Mouse (Mus musculus): Measurements from ENCODE around the gene Art3. TPM values are rescaled to one million over a fixed set of nuclear protein-coding genes. Genes with fewer than 3 reads are reported as not detected.
"Not testable (repeated sequence)": the region's sequence is repeated elsewhere in the genome, so short reads cannot be mapped to it uniquely, and the experiment has no call there.

The Art3 gene
- total and polyA plus RNA-seq, 2 experiments from 2014 or later, result 4.1 to 10.2 TPM

GRCm38 (mm10) chr5:92332359-92332840 lies 773 bp downstream of the Art3 start:
- peak overlapping the region; percentile 43 for H3K4me2 ChIP-seq (ENCODE audit: low read depth, low read length)
- H3K4me3 ChIP-seq (ENCODE audit: low read length), result no peak overlapping the region
- peak overlapping the region; percentile 51 for H3K27ac ChIP-seq
- H3K36me3 ChIP-seq (ENCODE audit: insufficient read depth, low read length), result no peaks in the 10 kb centered on the region
- H3K27me3 ChIP-seq (ENCODE audit: insufficient read depth, low read length), result no peaks in the 10 kb centered on the region
- peak; percentile 26 for DNase-seq (ENCODE audit: low spot score)
- no peak overlapping the region for H3K9ac ChIP-seq (replicated peaks; ENCODE audit: low read length)
- no peak for ATAC-seq
- no peaks in the 10 kb centered on the region for H3K4me1 ChIP-seq (ENCODE audit: insufficient read depth, low read length)
- no peak for TF ChIP-seq CTCF (IDR thresholded peaks at IDR 0.05; ENCODE audit: low read depth)
- H3K9me3 ChIP-seq (ENCODE audit: low read length), result no peaks in the 10 kb centered on the region
- 52% methylated on average over 9 of the region's 9 CpGs for WGBS

- no peak overlapping the region for H3K4me3 ChIP-seq (ENCODE audit: low read length)
- no peaks in the 10 kb centered on the region for H3K4me1 ChIP-seq (ENCODE audit: insufficient read depth, low read length)
- no peak overlapping the region for H3K9ac ChIP-seq (replicated peaks; ENCODE audit: low read length)
- H3K4me2 ChIP-seq (ENCODE audit: low read depth, low read length), result no peak overlapping the region
- ATAC-seq (no peak), DNase-seq (ENCODE audit: low spot score) (no peak)
- no peak overlapping the region for H3K27ac ChIP-seq
- H3K9me3 ChIP-seq (ENCODE audit: low read length), result no peaks in the 10 kb centered on the region
- no peaks in the 10 kb centered on the region for H3K27me3 ChIP-seq (ENCODE audit: insufficient read depth, low read length)
- 83% methylated on average over 3 of the region's 3 CpGs for WGBS
- no peak for TF ChIP-seq CTCF (IDR thresholded peaks at IDR 0.05; ENCODE audit: low read depth)
- H3K36me3 ChIP-seq (ENCODE audit: insufficient read depth, low read length), result no peaks in the 10 kb centered on the region
Measured at GRCm38 (mm10) chr5:92336743-92337142, 5.1 kb downstream of the Art3 start.

- 74% methylated on average over 4 of the region's 4 CpGs for WGBS
- Histone ChIP-seq H3K9me3 (ENCODE audit: low read length) (no peaks in the 10 kb centered on the region), H3K4me3 (ENCODE audit: low read length) (no peak overlapping the region), H3K27ac (no peak overlapping the region), H3K4me1 (ENCODE audit: insufficient read depth, low read length) (no peaks in the 10 kb centered on the region), H3K27me3 (ENCODE audit: insufficient read depth, low read length) (no peaks in the 10 kb centered on the region), H3K9ac (replicated peaks; ENCODE audit: low read length) (no peak overlapping the region), H3K36me3 (ENCODE audit: insufficient read depth, low read length) (no peaks in the 10 kb centered on the region), H3K4me2 (ENCODE audit: low read depth, low read length) (no peak overlapping the region)
- DNase-seq (ENCODE audit: low spot score) (no peak), ATAC-seq (no peak)
- no peak for TF ChIP-seq CTCF (IDR thresholded peaks at IDR 0.05; ENCODE audit: low read depth)
Measured at GRCm38 (mm10) chr5:92340606-92341005, 9.0 kb downstream of the Art3 start.

GRCm38 (mm10) chr5:92345006-92345405 lies 13.4 kb downstream of the Art3 start:
- no peak overlapping the region for H3K4me2 ChIP-seq (ENCODE audit: low read depth, low read length)
- H3K9ac ChIP-seq (replicated peaks; ENCODE audit: low read length), result no peak overlapping the region
- no peak overlapping the region for H3K27ac ChIP-seq
- 94% methylated on average over 8 of the region's 8 CpGs for WGBS
- no peaks in the 10 kb centered on the region for H3K9me3 ChIP-seq (ENCODE audit: low read length)
- H3K36me3 ChIP-seq (ENCODE audit: insufficient read depth, low read length), result no peaks in the 10 kb centered on the region
- ATAC-seq (no peak), DNase-seq (ENCODE audit: low spot score) (no peak)
- no peaks in the 10 kb centered on the region for H3K4me1 ChIP-seq (ENCODE audit: insufficient read depth, low read length)
- no peak for TF ChIP-seq CTCF (IDR thresholded peaks at IDR 0.05; ENCODE audit: low read depth)
- H3K27me3 ChIP-seq (ENCODE audit: insufficient read depth, low read length), result no peaks in the 10 kb centered on the region
- H3K4me3 ChIP-seq (ENCODE audit: low read length), result no peak overlapping the region

GRCm38 (mm10) chr5:92348794-92349413 lies 17.3 kb downstream of the Art3 start, which contains the start of gene Cxcl10:
Gene Cxcl10, minus strand, starts transcription at chr5:92348889.
- H3K9me3 ChIP-seq (ENCODE audit: low read length), result no peaks in the 10 kb centered on the region
- H3K36me3 ChIP-seq (ENCODE audit: insufficient read depth, low read length), result no peaks in the 10 kb centered on the region
- H3K27ac ChIP-seq, result no peak within 1 kb of the TSS
- no peak within 1 kb of the TSS for H3K9ac ChIP-seq (replicated peaks; ENCODE audit: low read length)
- H3K4me3 ChIP-seq (ENCODE audit: low read length), result peak within 1 kb of the TSS; percentile 21
- H3K4me2 ChIP-seq (ENCODE audit: low read depth, low read length), result peak within 1 kb of the TSS; percentile 56
- no peaks in the 10 kb centered on the region for H3K4me1 ChIP-seq (ENCODE audit: insufficient read depth, low read length)
- no peaks in the 10 kb centered on the region for H3K27me3 ChIP-seq (ENCODE audit: insufficient read depth, low read length)
- 15% methylated on average over 14 of the region's 14 CpGs for WGBS
- DNase-seq (ENCODE audit: low spot score) (peak; percentile 43), ATAC-seq (peak; percentile 71)
- TF ChIP-seq CTCF (IDR thresholded peaks at IDR 0.05; ENCODE audit: low read depth), result no peak

- ATAC-seq (no peak), DNase-seq (ENCODE audit: low spot score) (no peak)
- Histone ChIP-seq H3K4me3 (ENCODE audit: low read length) (no peak overlapping the region), H3K9me3 (ENCODE audit: low read length) (no peaks in the 10 kb centered on the region), H3K9ac (replicated peaks; ENCODE audit: low read length) (no peak overlapping the region), H3K27me3 (ENCODE audit: insufficient read depth, low read length) (no peaks in the 10 kb centered on the region), H3K4me2 (ENCODE audit: low read depth, low read length) (no peak overlapping the region), H3K36me3 (ENCODE audit: insufficient read depth, low read length) (no peaks in the 10 kb centered on the region), H3K27ac (no peak overlapping the region), H3K4me1 (ENCODE audit: insufficient read depth, low read length) (no peaks in the 10 kb centered on the region)
- no peak for TF ChIP-seq CTCF (IDR thresholded peaks at IDR 0.05; ENCODE audit: low read depth)
- WGBS, result 85% methylated on average over 7 of the region's 7 CpGs
Measured at GRCm38 (mm10) chr5:92349731-92350130, 18.1 kb downstream of the Art3 start.

- DNase-seq (ENCODE audit: low spot score); H3K4me1 ChIP-seq (ENCODE audit: insufficient read depth, low read length); H3K4me3 ChIP-seq (ENCODE audit: low read length); H3K9ac ChIP-seq (replicated peaks; ENCODE audit: low read length); H3K36me3 ChIP-seq (ENCODE audit: insufficient read depth, low read length); H3K27ac ChIP-seq; H3K27me3 ChIP-seq (ENCODE audit: insufficient read depth, low read length); H3K9me3 ChIP-seq (ENCODE audit: low read length); H3K4me2 ChIP-seq (ENCODE audit: low read depth, low read length); ATAC-seq: not testable (repeated sequence)
- WGBS, result 79% methylated on average over 4 of the region's 4 CpGs
Measured at GRCm38 (mm10) chr5:92352716-92353115, 21.1 kb downstream of the Art3 start.
